Mouse (Mus musculus) forebrain, embryonic 10.5 days (tissue): ENCODE measurements around the gene Sorbs2. TPM values are rescaled to one million over a fixed set of nuclear protein-coding genes. Genes with fewer than 3 reads are reported as not detected.

Source experiments
- DNase-seq: peaks from one replicate; pipeline ENCODE4 v3.0.0-alpha.2; 2017; ENCODE audit warnings: low spot score; ENCODE audit errors: extremely low spot score
- H3K27ac ChIP-seq: fragments of 300-500 bp; sonication (generic); 2 replicates; pipeline ENCODE4 v1.5.1; 2016; ENCODE audit warnings: mild to moderate bottlenecking
- H3K27me3 ChIP-seq: fragments of 300-500 bp; sonication (generic); 2 replicates; pipeline ENCODE4 v1.6.1; 2016; ENCODE audit warnings: mild to moderate bottlenecking; ENCODE audit not compliant: poor library complexity, severe bottlenecking
- H3K36me3 ChIP-seq: fragments of 300-500 bp; sonication (generic); replicated peaks from 2 replicates; pipeline ENCODE4 v1.6.1; 2016; ENCODE audit warnings: mild to moderate bottlenecking, moderate library complexity
- H3K4me1 ChIP-seq: fragments of 300-500 bp; sonication (generic); 2 replicates; pipeline ENCODE4 v1.6.1; 2016
- H3K4me3 ChIP-seq: fragments of 300-500 bp; sonication (generic); 2 replicates; pipeline ENCODE4 v1.5.1; 2016; ENCODE audit warnings: mild to moderate bottlenecking, moderate library complexity
- H3K9me3 ChIP-seq: fragments of 300-500 bp; sonication (generic); 2 replicates; pipeline ENCODE4 v1.6.1; 2016; ENCODE audit warnings: mild to moderate bottlenecking, moderate library complexity
- WGBS: fragments of 180-500 bp; shearing (Covaris S2); methylation state at CpG from one replicate; pipeline ENCODE4 v1.1.7; 2016; 5-methylcytosine and 5-hydroxymethylcytosine counted together
- polyA plus RNA-seq: library from polyadenylated mRNA; unstranded; fragments of >200 nt; fragmentation: Nextera tagmentation; extraction: Ambion mirVana; gene quantifications from 2 replicates; pipeline ENCODE4 v1.2.1, GENCODE M21; 2016

Gene Sorbs2
- polyA plus RNA-seq, 1 experiment from 2014 or later, result 48.3 TPM

- DNase-seq, result no peak
- 80% methylated on average over 13 of the region's 13 CpGs for WGBS
- H3K27me3 ChIP-seq, result no peaks in the 10 kb centered on the region
- H3K4me1 ChIP-seq, result peaks cover 20% of the 10 kb centered on the region
- no peaks in the 10 kb centered on the region for H3K9me3 ChIP-seq
- no peaks in the 10 kb centered on the region for H3K36me3 ChIP-seq
- H3K27ac ChIP-seq, result 0 out of 2 replicates have a peak overlapping the region, but pooled peaks have one; percentile 15
- H3K4me3 ChIP-seq, result no peak overlapping the region
Observed at GRCm38 (mm10) chr8:45715330-45716027, 207.9 kb downstream of the Sorbs2 start.

- Histone ChIP-seq H3K27me3 (no peaks in the 10 kb centered on the region), H3K4me1 (peaks cover 13% of the 10 kb centered on the region), H3K4me3 (no peak overlapping the region), H3K36me3 (no peaks in the 10 kb centered on the region), H3K9me3 (no peaks in the 10 kb centered on the region), H3K27ac (no peak overlapping the region)
- no peak for DNase-seq
- 78% methylated on average over 8 of the region's 8 CpGs for WGBS
Observed at GRCm38 (mm10) chr8:45719776-45720175, 212.2 kb downstream of the Sorbs2 start.

GRCm38 (mm10) chr8:45724204-45724603 is 216.6 kb downstream of the Sorbs2 start:
- Histone ChIP-seq H3K27me3 (no peaks in the 10 kb centered on the region), H3K27ac (no peak overlapping the region), H3K4me1 (no peaks in the 10 kb centered on the region), H3K4me3 (no peak overlapping the region), H3K36me3 (no peaks in the 10 kb centered on the region), H3K9me3 (no peaks in the 10 kb centered on the region)
- WGBS, result 91% methylated on average over 3 of the region's 3 CpGs
- no peak for DNase-seq

- Histone ChIP-seq H3K4me3 (no peak overlapping the region), H3K27me3 (no peaks in the 10 kb centered on the region), H3K27ac (no peak overlapping the region), H3K4me1 (no peaks in the 10 kb centered on the region), H3K9me3 (no peaks in the 10 kb centered on the region), H3K36me3 (no peaks in the 10 kb centered on the region)
- WGBS, result 89% methylated on average over 5 of the region's 5 CpGs
- DNase-seq, result no peak
Observed at GRCm38 (mm10) chr8:45725321-45725720, 217.7 kb downstream of the Sorbs2 start.

- H3K4me3 ChIP-seq, result no peak overlapping the region
- 75% methylated on average over 7 of the region's 7 CpGs for WGBS
- H3K27ac ChIP-seq, result no peak overlapping the region
- H3K27me3 ChIP-seq, result 0 out of 2 replicates have a peak, but pooled peaks cover 6% of the 10 kb centered on the region
- no peak for DNase-seq
- H3K36me3 ChIP-seq, result no peaks in the 10 kb centered on the region
- H3K9me3 ChIP-seq, result no peaks in the 10 kb centered on the region
- peaks cover 10% of the 10 kb centered on the region for H3K4me1 ChIP-seq
Observed at GRCm38 (mm10) chr8:45729850-45730382, 222.3 kb downstream of the Sorbs2 start.

GRCm38 (mm10) chr8:45730795-45731194 is 223.2 kb downstream of the Sorbs2 start:
- H3K4me3 ChIP-seq, result no peak overlapping the region
- no peaks in the 10 kb centered on the region for H3K36me3 ChIP-seq
- peaks cover 12% of the 10 kb centered on the region for H3K4me1 ChIP-seq
- WGBS, result 85% methylated on average over 5 of the region's 5 CpGs
- 0 out of 2 replicates have a peak, but pooled peaks cover 6% of the 10 kb centered on the region for H3K27me3 ChIP-seq
- H3K27ac ChIP-seq, result no peak overlapping the region
- H3K9me3 ChIP-seq, result no peaks in the 10 kb centered on the region
- no peak for DNase-seq

GRCm38 (mm10) chr8:45734071-45734470 is 226.5 kb downstream of the Sorbs2 start:
- no peaks in the 10 kb centered on the region for H3K9me3 ChIP-seq
- H3K27me3 ChIP-seq, result 0 out of 2 replicates have a peak, but pooled peaks cover 6% of the 10 kb centered on the region
- H3K27ac ChIP-seq, result no peak overlapping the region
- no peak for DNase-seq
- H3K4me1 ChIP-seq, result peaks cover 12% of the 10 kb centered on the region
- H3K4me3 ChIP-seq, result no peak overlapping the region
- whole genome bisulfite sequencing, result 52% methylated on average over 8 of the region's 8 CpGs
- no peaks in the 10 kb centered on the region; the same call in 1 of the 2 replicates for H3K36me3 ChIP-seq

- Histone ChIP-seq H3K27me3 (0 out of 2 replicates have a peak, but pooled peaks cover 4% of the 10 kb centered on the region), H3K4me3 (no peak overlapping the region), H3K36me3 (no peaks in the 10 kb centered on the region; the same call in 1 of the 2 replicates), H3K27ac (no peak overlapping the region), H3K4me1 (peaks cover 12% of the 10 kb centered on the region), H3K9me3 (no peaks in the 10 kb centered on the region)
- 81% methylated on average over 2 of the region's 2 CpGs for WGBS
- DNase-seq, result no peak
Observed at GRCm38 (mm10) chr8:45737266-45737665, 229.7 kb downstream of the Sorbs2 start.

- no peaks in the 10 kb centered on the region for H3K9me3 ChIP-seq
- H3K27ac ChIP-seq, result no peak overlapping the region
- H3K36me3 ChIP-seq, result no peaks in the 10 kb centered on the region
- no peaks in the 10 kb centered on the region for H3K27me3 ChIP-seq
- WGBS, result 92% methylated on average over 2 of the region's 2 CpGs
- no peak overlapping the region for H3K4me3 ChIP-seq
- no peaks in the 10 kb centered on the region for H3K4me1 ChIP-seq
- DNase-seq, result no peak
Observed at GRCm38 (mm10) chr8:45743326-45743725, 235.7 kb downstream of the Sorbs2 start.

GRCm38 (mm10) chr8:45743739-45744138 is 236.2 kb downstream of the Sorbs2 start:
- H3K27ac ChIP-seq, result no peak overlapping the region
- no peaks in the 10 kb centered on the region for H3K27me3 ChIP-seq
- 0 out of 2 replicates have a peak, but pooled peaks cover 3% of the 10 kb centered on the region for H3K36me3 ChIP-seq
- no peaks in the 10 kb centered on the region for H3K4me1 ChIP-seq
- H3K4me3 ChIP-seq, result no peak overlapping the region
- no peaks in the 10 kb centered on the region for H3K9me3 ChIP-seq
- DNase-seq, result no peak

- Histone ChIP-seq H3K27ac (no peak overlapping the region), H3K4me1 (no peaks in the 10 kb centered on the region), H3K9me3 (no peaks in the 10 kb centered on the region), H3K36me3 (0 out of 2 replicates have a peak, but pooled peaks cover 3% of the 10 kb centered on the region), H3K27me3 (no peaks in the 10 kb centered on the region), H3K4me3 (no peak overlapping the region)
- WGBS, result 77% methylated on average over 12 of the region's 12 CpGs
- no peak for DNase-seq
Observed at GRCm38 (mm10) chr8:45751512-45752502, 244.2 kb downstream of the Sorbs2 start.

- Histone ChIP-seq H3K9me3 (no peaks in the 10 kb centered on the region), H3K27me3 (no peaks in the 10 kb centered on the region), H3K4me1 (no peaks in the 10 kb centered on the region), H3K4me3 (no peak overlapping the region), H3K27ac (no peak overlapping the region), H3K36me3 (no peaks in the 10 kb centered on the region)
- 95% methylated on average over 9 of the region's 9 CpGs for WGBS
- DNase-seq, result no peak
Observed at GRCm38 (mm10) chr8:45755482-45755881, 247.9 kb downstream of the Sorbs2 start.
